Mouse (Mus musculus): ENCODE data around the gene Fstl3. TPM values are rescaled to one million over a fixed set of nuclear protein-coding genes. Genes with fewer than 3 reads are reported as not detected.
A peak's percentile ranks its signal among the peaks of the same experiment; 100 is the strongest.

The Fstl3 gene
- total and polyA plus RNA-seq, 3 experiments, result 0.05 to 0.22 TPM; not detected in 1

- TF ChIP-seq CTCF (IDR thresholded peaks at IDR 0.05; ENCODE audit: low read depth, low read length), result peak; percentile 68
- TF ChIP-seq GATA1 (IDR thresholded peaks at IDR 0.05; ENCODE audit: borderline replicate concordance, low read length), result no peak
- Histone ChIP-seq H3K36me3 (replicated peaks) (no peaks in the 10 kb centered on the region), H3K4me1 (ENCODE audit: insufficient read depth, low read depth, low read length) (peaks cover 14% of the 10 kb centered on the region), H3K27me3 (ENCODE audit: insufficient read depth, low read length) (peaks cover 34% of the 10 kb centered on the region), H3K4me3 (ENCODE audit: low read depth, low read length) (no peak overlapping the region), H3K9me3 (replicated peaks) (no peaks in the 10 kb centered on the region)
- DNase-seq (ENCODE audit: low spot score) (no peak), ATAC-seq (ENCODE audit: extremely low read depth, insufficient number of reproducible peaks, low FRiP score, poor library complexity, severe bottlenecking) (no peak)
Measured at GRCm38 (mm10) chr10:79788386-79789158, 11.5 kb downstream of the Fstl3 start.

- no peak for TF ChIP-seq GATA2 (IDR thresholded peaks at IDR 0.05; ENCODE audit: borderline replicate concordance, low read depth, low read length)
- TF ChIP-seq POLR2AphosphoS5 (IDR thresholded peaks at IDR 0.05; ENCODE audit: insufficient replicate concordance, low read depth, low read length), result no peak
- no peak for TF ChIP-seq GATA1 (IDR thresholded peaks at IDR 0.05; ENCODE audit: borderline replicate concordance, low read length)
- TF ChIP-seq TAL1 (conservative IDR thresholded peaks at IDR 0.05; ENCODE audit: low read depth, low read length), result no peak
- no peak for TF ChIP-seq CTCF (IDR thresholded peaks at IDR 0.05; ENCODE audit: low read depth, low read length)
- DNase-seq (ENCODE audit: low spot score) (no peak), ATAC-seq (ENCODE audit: extremely low read depth, insufficient number of reproducible peaks, low FRiP score, poor library complexity, severe bottlenecking) (no peak)
- no peak overlapping the region for H3K4me3 ChIP-seq (ENCODE audit: low read depth, low read length)
- H3K9me3 ChIP-seq (replicated peaks), result no peaks in the 10 kb centered on the region
- H3K4me1 ChIP-seq (ENCODE audit: insufficient read depth, low read depth, low read length), result peaks cover 22% of the 10 kb centered on the region
- peaks cover 38% of the 10 kb centered on the region for H3K27me3 ChIP-seq (ENCODE audit: insufficient read depth, low read length)
- H3K36me3 ChIP-seq (replicated peaks), result no peaks in the 10 kb centered on the region
Measured at GRCm38 (mm10) chr10:79789581-79789980, 12.5 kb downstream of the Fstl3 start.

GRCm38 (mm10) chr10:79790861-79791260, 13.8 kb downstream of the Fstl3 start, which contains the start of gene Prss57:
Gene Prss57 (minus strand): TSS chr10:79790961.
- Histone ChIP-seq H3K4me3 (ENCODE audit: low read depth, low read length) (no peak within 1 kb of the TSS), H3K36me3 (replicated peaks) (no peaks in the 10 kb centered on the region), H3K4me1 (ENCODE audit: insufficient read depth, low read depth, low read length) (peaks cover 25% of the 10 kb centered on the region), H3K9me3 (replicated peaks) (0 out of 2 replicates have a peak, but pooled peaks cover 2% of the 10 kb centered on the region), H3K27me3 (ENCODE audit: insufficient read depth, low read length) (peaks cover 40% of the 10 kb centered on the region)
- ATAC-seq (ENCODE audit: extremely low read depth, insufficient number of reproducible peaks, low FRiP score, poor library complexity, severe bottlenecking) (no peak), DNase-seq (ENCODE audit: low spot score) (no peak)
- TF ChIP-seq TAL1 (conservative IDR thresholded peaks at IDR 0.05; ENCODE audit: low read depth, low read length) (no peak), GATA1 (IDR thresholded peaks at IDR 0.05; ENCODE audit: borderline replicate concordance, low read length) (no peak), GATA2 (IDR thresholded peaks at IDR 0.05; ENCODE audit: borderline replicate concordance, low read depth, low read length) (no peak), POLR2AphosphoS5 (IDR thresholded peaks at IDR 0.05; ENCODE audit: insufficient replicate concordance, low read depth, low read length) (no peak), CTCF (IDR thresholded peaks at IDR 0.05; ENCODE audit: low read depth, low read length) (no peak)

GRCm38 (mm10) chr10:79792339-79793040, 15.4 kb downstream of the Fstl3 start:
- DNase-seq (ENCODE audit: low spot score), result no peak
- H3K36me3 ChIP-seq (replicated peaks), result no peaks in the 10 kb centered on the region
- 0 out of 2 replicates have a peak, but pooled peaks cover 2% of the 10 kb centered on the region for H3K9me3 ChIP-seq (replicated peaks)
- peaks cover 30% of the 10 kb centered on the region for H3K4me1 ChIP-seq (ENCODE audit: insufficient read depth, low read depth, low read length)
- peaks cover 43% of the 10 kb centered on the region for H3K27me3 ChIP-seq (ENCODE audit: insufficient read depth, low read length)
- H3K4me3 ChIP-seq (ENCODE audit: low read depth, low read length), result no peak overlapping the region
- TF ChIP-seq GATA1 (IDR thresholded peaks at IDR 0.05; ENCODE audit: borderline replicate concordance, low read length) (no peak), GATA2 (IDR thresholded peaks at IDR 0.05; ENCODE audit: borderline replicate concordance, low read depth, low read length) (no peak), POLR2AphosphoS5 (IDR thresholded peaks at IDR 0.05; ENCODE audit: insufficient replicate concordance, low read depth, low read length) (no peak), CTCF (IDR thresholded peaks at IDR 0.05; ENCODE audit: low read depth, low read length) (no peak), TAL1 (conservative IDR thresholded peaks at IDR 0.05; ENCODE audit: low read depth, low read length) (no peak)
- no peak for ATAC-seq (ENCODE audit: extremely low read depth, insufficient number of reproducible peaks, low FRiP score, poor library complexity, severe bottlenecking)

GRCm38 (mm10) chr10:79793051-79793737, 16.1 kb downstream of the Fstl3 start, which contains the start of gene Palm:
Gene Palm (plus strand): TSS chr10:79793572.
- peak within 1 kb of the TSS; percentile 70 for H3K4me3 ChIP-seq (ENCODE audit: low read depth, low read length)
- H3K9me3 ChIP-seq (replicated peaks), result 0 out of 2 replicates have a peak, but pooled peaks cover 2% of the 10 kb centered on the region
- peaks cover 46% of the 10 kb centered on the region for H3K27me3 ChIP-seq (ENCODE audit: insufficient read depth, low read length)
- TF ChIP-seq POLR2AphosphoS5 (IDR thresholded peaks at IDR 0.05; ENCODE audit: insufficient replicate concordance, low read depth, low read length) (no peak), CTCF (IDR thresholded peaks at IDR 0.05; ENCODE audit: low read depth, low read length) (peak; percentile 60; the same call in 1 of the 2 replicates)
- peaks cover 37% of the 10 kb centered on the region for H3K4me1 ChIP-seq (ENCODE audit: insufficient read depth, low read depth, low read length)
- no peaks in the 10 kb centered on the region for H3K36me3 ChIP-seq (replicated peaks)
- ATAC-seq (ENCODE audit: extremely low read depth, insufficient number of reproducible peaks, low FRiP score, poor library complexity, severe bottlenecking), result no peak
- peak; percentile 68 for DNase-seq (ENCODE audit: low spot score)
